Comparison of ENCODE assay signal across 25 mouse cellular contexts in the genomic region with DNA sequence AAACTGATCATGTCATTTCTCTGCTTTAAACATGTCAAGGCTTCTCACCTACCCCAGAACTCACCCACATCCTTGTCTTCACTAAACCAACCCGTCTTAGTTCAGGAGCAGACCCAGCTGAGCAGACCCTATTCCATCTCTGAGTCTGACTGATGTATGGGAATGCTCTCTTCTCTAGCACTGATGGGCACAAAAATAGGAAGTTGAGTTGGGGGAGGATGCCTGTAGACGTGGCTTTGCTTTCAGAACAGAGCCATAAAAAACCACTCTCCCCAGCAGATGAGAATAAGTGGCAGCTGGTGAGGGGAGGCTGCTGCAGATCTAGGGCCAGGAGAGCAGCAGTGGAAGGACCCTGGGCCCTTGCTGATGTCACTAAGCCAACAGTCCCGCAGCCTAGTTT. TPM values are rescaled to one million over a fixed set of nuclear protein-coding genes. Genes with fewer than 3 reads are reported as not detected.
DNase-seq lines count a peak whose midpoint lies in the region; ATAC-seq and TF ChIP-seq lines count a peak whose summit lies in the region.
"Had no signal": no experiment of that assay in that cellular context is flagged by ENCODE, and none has a peak within 500 bp of the region (broad histone marks: within the 10 kb centered on the region; RNA-seq: fewer than 3 reads in every experiment).

No protein-coding gene starts in this region.

- H3K4me2 ChIP-seq in midbrain, postnatal 0 days (ENCODE audit: low read depth, low read length, poor library complexity, severe bottlenecking): no peak overlapping the region
- H3K4me2 ChIP-seq: embryonic facial prominence, embryonic 12.5 days; forebrain, embryonic 12.5 days had no signal

- ATAC-seq in granulocyte monocyte progenitor cell, adult 5-6 weeks (replicated peaks; ENCODE audit: poor library complexity, severe bottlenecking): peak; percentile 54
- peak; percentile 39; the same call in 1 of the 2 replicates for ATAC-seq in megakaryocyte, adult 5-6 weeks (ENCODE audit: poor library complexity, severe bottlenecking)
- no peak for ATAC-seq in midbrain, postnatal 0 days (ENCODE audit: low FRiP score)
- ATAC-seq: forebrain, embryonic 14.5 days; forebrain, embryonic 16.5 days had no signal

- WGBS in midbrain, postnatal 0 days: 78% methylated on average over 3 of the region's 3 CpGs

- no peaks in the 10 kb centered on the region for H3K9me3 ChIP-seq in MEL (replicated peaks; ENCODE audit: insufficient read depth, low read length)
- no peaks in the 10 kb centered on the region for H3K9me3 ChIP-seq in midbrain, postnatal 0 days (ENCODE audit: low read length)
- H3K9me3 ChIP-seq: embryonic facial prominence, embryonic 10.5 days; embryonic facial prominence, embryonic 12.5 days; forebrain, embryonic 10.5 days; forebrain, embryonic 12.5 days had no signal

- H3K9ac ChIP-seq in MEL (ENCODE audit: control insufficient read depth, low read depth, low read length, poor library complexity, severe bottlenecking): no peak overlapping the region
- H3K9ac ChIP-seq in midbrain, postnatal 0 days (replicated peaks; ENCODE audit: low read length, poor library complexity, severe bottlenecking): no peak overlapping the region
- H3K9ac ChIP-seq: embryonic facial prominence, embryonic 12.5 days; forebrain, embryonic 12.5 days had no signal

- H3K4me1 ChIP-seq in MEL (ENCODE audit: control insufficient read depth in 1 of 2, insufficient read depth in 2 of 2, low read length in 2 of 2): no peaks in the 10 kb centered on the region
- H3K4me1 ChIP-seq in midbrain, postnatal 0 days (ENCODE audit: insufficient read depth, low read length): no peaks in the 10 kb centered on the region
- H3K4me1 ChIP-seq: embryonic facial prominence, embryonic 12.5 days; forebrain, embryonic 10.5 days; forebrain, embryonic 12.5 days had no signal

- no peaks in the 10 kb centered on the region for H3K79me2 ChIP-seq in MEL (ENCODE audit: control insufficient read depth, insufficient read depth, low read length, poor library complexity)

- no peaks in the 10 kb centered on the region for H3K27me3 ChIP-seq in MEL (ENCODE audit: control insufficient read depth in 1 of 2, insufficient read depth in 2 of 2, low read length in 2 of 2)
- no peaks in the 10 kb centered on the region for H3K27me3 ChIP-seq in midbrain, postnatal 0 days (ENCODE audit: insufficient read depth, low read length)
- H3K27me3 ChIP-seq: CH12.LX; embryonic facial prominence, embryonic 12.5 days; forebrain, embryonic 12.5 days had no signal

- DNase-seq in MEL (ENCODE audit: low read depth, low spot score): peak; percentile 37
- DNase-seq in brain, adult 2 months (ENCODE audit: low read depth, low spot score): peak; percentile 15
- no peak for DNase-seq in urinary bladder, adult 18-20 months (ENCODE audit: low spot score in 2 of 2)
- DNase-seq in left cerebral cortex, adult 18-20 months (ENCODE audit: low spot score in 2 of 2): no peak
- no peak for DNase-seq in midbrain, postnatal 0 days (ENCODE audit: low spot score)
- no peak for DNase-seq in ovary, postnatal 10 days (ENCODE audit: low spot score)
- DNase-seq: adrenal gland, adult 2 months; adrenal gland, postnatal 10 days; adrenal gland, postnatal 25 days; cerebellum, adult 11 months; cerebellum, adult 18-20 months; cerebellum, adult 8-10 months; cerebellum, adult 9-11 months; cerebellum, postnatal 14 days; cerebellum, postnatal 36 days had no signal

- no peak for TF ChIP-seq POLR2A in MEL (IDR thresholded peaks at IDR 0.05; ENCODE audit: control insufficient read depth in 1 of 2, insufficient read depth in 1 of 2, low read depth in 1 of 2, low read length in 2 of 2, poor library complexity in 1 of 2)

- H3K4me3 ChIP-seq in MEL (ENCODE audit: control insufficient read depth in 1 of 2, insufficient read depth in 1 of 2, low read depth in 2 of 2, low read length in 2 of 2): no peak overlapping the region
- no peak overlapping the region for H3K4me3 ChIP-seq in midbrain, postnatal 0 days (ENCODE audit: low read depth, low read length)
- H3K4me3 ChIP-seq: embryonic facial prominence, embryonic 10.5 days; embryonic facial prominence, embryonic 12.5 days; erythroblast, embryonic 14.5 days; forebrain, embryonic 10.5 days; forebrain, embryonic 12.5 days had no signal

- peaks cover 0 to 4% of the 10 kb centered on the region in 2 experiments; a peak in 1 of 4 replicates for H3K36me3 ChIP-seq in MEL (ENCODE audit: control insufficient read depth in 1 of 2, insufficient read depth in 2 of 2, low read length in 2 of 2)
- no peaks in the 10 kb centered on the region for H3K36me3 ChIP-seq in midbrain, postnatal 0 days (ENCODE audit: insufficient read depth, low read length)

- no peak for TF ChIP-seq EP300 in MEL (IDR thresholded peaks at IDR 0.05; ENCODE audit: low read depth in 1 of 2, low read length in 2 of 2)

- no peak for TF ChIP-seq RAD21 in MEL (IDR thresholded peaks at IDR 0.05; ENCODE audit: low read depth, low read length)

- no peak overlapping the region for H3K27ac ChIP-seq in MEL (ENCODE audit: control insufficient read depth, low read depth, low read length)
- H3K27ac ChIP-seq in midbrain, postnatal 0 days (ENCODE audit: low read depth, low read length): no peak overlapping the region
- H3K27ac ChIP-seq: embryonic facial prominence, embryonic 10.5 days; embryonic facial prominence, embryonic 12.5 days; forebrain, embryonic 10.5 days; forebrain, embryonic 12.5 days had no signal

- TF ChIP-seq CTCF in MEL (IDR thresholded peaks at IDR 0.05 in 2 of 3, conservative IDR thresholded peaks at IDR 0.05 in 1 of 3; ENCODE audit: control insufficient read depth in 1 of 3, insufficient read depth in 1 of 3, low read depth in 2 of 3, low read length in 3 of 3, poor library complexity in 1 of 3, severe bottlenecking in 1 of 3): no peak
- TF ChIP-seq CTCF in midbrain, postnatal 0 days (IDR thresholded peaks at IDR 0.05): no peak

TF ChIP-seq in MEL, 35 proteins besides CTCF, POLR2A, EP300 and RAD21:
- TF ChIP-seq JUND (IDR thresholded peaks at IDR 0.05; ENCODE audit: low read depth, low read length) (no peak), NRF1 (IDR thresholded peaks at IDR 0.05; ENCODE audit: insufficient read depth, low read depth, low read length, poor library complexity, severe bottlenecking) (no peak), SIN3A (IDR thresholded peaks at IDR 0.05; ENCODE audit: low read length) (no peak), KAT2A (conservative IDR thresholded peaks at IDR 0.05; ENCODE audit: low read depth, low read length) (no peak), GATA1 (IDR thresholded peaks at IDR 0.05; ENCODE audit: low read depth, low read length) (no peak), ZKSCAN1 (IDR thresholded peaks at IDR 0.05; ENCODE audit: low read depth, low read length) (no peak), UBTF (IDR thresholded peaks at IDR 0.05; ENCODE audit: borderline replicate concordance, insufficient read depth, low read depth, low read length) (no peak)

RNA-seq across cellular contexts. Expression of a gene that starts 12.3 kb away (rescaled TPM):
- total RNA-seq in MEL (2012; rRNA removed): 30.1 and 35.2 TPM in 2 replicates
- 10 to 100 TPM; 29.5 to 95.3 TPM for polyA plus RNA-seq in MEL (2012; ENCODE audit: insufficient read depth in 1 of 2, insufficient read length in 2 of 2, low read depth in 1 of 2, low replicate concordance in 2 of 2, missing spikeins in 1 of 2)
- total RNA-seq in granulocyte monocyte progenitor cell, adult 5-6 weeks (2014; fragmentation: Nextera tagmentation): 22.6 and 24.3 TPM in 2 replicates
- total RNA-seq in granulocyte monocyte progenitor cell, adult 5-6 weeks (2017): 19.2 and 21.0 TPM in 2 replicates
- total RNA-seq in megakaryocyte, adult 5-6 weeks (2015): 3.9 and 5.2 TPM in 2 replicates
- total RNA-seq in megakaryocyte, adult 5-6 weeks (2017): 3.4 and 5.1 TPM in 2 replicates
- total RNA-seq in left cerebral cortex, adult 18-20 months (2021): 10 to 100 TPM; 30.5 to 32.5 TPM
- 25.4 and 27.2 TPM in 2 replicates for total RNA-seq in midbrain, postnatal 0 days (2014; rRNA removed)
- polyA plus RNA-seq in midbrain, postnatal 0 days (2015; fragmentation: Nextera tagmentation; extraction: Ambion mirVana): 20.1 and 22.2 TPM in 2 replicates

RNA-seq across cellular contexts. Expression of a gene that starts 33.6 kb away (rescaled TPM):
- 29.2 and 31.2 TPM in 2 replicates for total RNA-seq in MEL (2012; rRNA removed)
- polyA plus RNA-seq in MEL (2012; ENCODE audit: insufficient read depth in 1 of 2, insufficient read length in 2 of 2, low read depth in 1 of 2, low replicate concordance in 2 of 2, missing spikeins in 1 of 2): 10 to 100 TPM in 1 of 2 experiments, not detected in 1; 33.8 TPM
- total RNA-seq in granulocyte monocyte progenitor cell, adult 5-6 weeks (2014; fragmentation: Nextera tagmentation): 40.0 and 41.5 TPM in 2 replicates
- 35.7 and 36.5 TPM in 2 replicates for total RNA-seq in granulocyte monocyte progenitor cell, adult 5-6 weeks (2017)
- total RNA-seq in megakaryocyte, adult 5-6 weeks (2015): 14.3 and 16.3 TPM in 2 replicates
- total RNA-seq in megakaryocyte, adult 5-6 weeks (2017): 14.4 and 15.0 TPM in 2 replicates
- total RNA-seq in left cerebral cortex, adult 18-20 months (2021): 10 to 100 TPM; 56.5 to 66.8 TPM
- 124 and 137 TPM in 2 replicates for total RNA-seq in midbrain, postnatal 0 days (2014; rRNA removed)
- polyA plus RNA-seq in midbrain, postnatal 0 days (2015; fragmentation: Nextera tagmentation; extraction: Ambion mirVana): 63.2 and 69.0 TPM in 2 replicates

RNA-seq across cellular contexts. Expression of a gene that starts 33.7 kb away (rescaled TPM):
- total RNA-seq in MEL (2012; rRNA removed): 8.8 and 9.9 TPM in 2 replicates
- polyA plus RNA-seq in MEL (2012; ENCODE audit: insufficient read depth in 1 of 2, insufficient read length in 2 of 2, low read depth in 1 of 2, low replicate concordance in 2 of 2, missing spikeins in 1 of 2): 10 to 100 TPM in 1 of 2 experiments, not detected in 1; 12.8 TPM
- total RNA-seq in granulocyte monocyte progenitor cell, adult 5-6 weeks (2014; fragmentation: Nextera tagmentation): 7.0 and 12.1 TPM in 2 replicates
- total RNA-seq in granulocyte monocyte progenitor cell, adult 5-6 weeks (2017): 5.8 and 7.2 TPM in 2 replicates
- total RNA-seq in megakaryocyte, adult 5-6 weeks (2015): 1.0 and 1.5 TPM in 2 replicates
- total RNA-seq in megakaryocyte, adult 5-6 weeks (2017): 0.98 and 1.3 TPM in 2 replicates
- total RNA-seq in left cerebral cortex, adult 18-20 months (2021): 1 to 10 TPM; 8.2 to 9.3 TPM
- 14.0 and 15.3 TPM in 2 replicates for total RNA-seq in midbrain, postnatal 0 days (2014; rRNA removed)
- polyA plus RNA-seq in midbrain, postnatal 0 days (2015; fragmentation: Nextera tagmentation; extraction: Ambion mirVana): 7.2 and 7.5 TPM in 2 replicates

RNA-seq across cellular contexts. Expression of a gene that starts 51.9 kb away (rescaled TPM):
- total RNA-seq in MEL (2012; rRNA removed): 17.1 and 17.7 TPM in 2 replicates
- 10 to 100 TPM in 1 of 2 experiments, not detected in 1; 21.2 TPM for polyA plus RNA-seq in MEL (2012; ENCODE audit: insufficient read depth in 1 of 2, insufficient read length in 2 of 2, low read depth in 1 of 2, low replicate concordance in 2 of 2, missing spikeins in 1 of 2)
- 18.0 and 24.0 TPM in 2 replicates for total RNA-seq in granulocyte monocyte progenitor cell, adult 5-6 weeks (2014; fragmentation: Nextera tagmentation)
- total RNA-seq in granulocyte monocyte progenitor cell, adult 5-6 weeks (2017): 16.9 and 20.0 TPM in 2 replicates
- total RNA-seq in megakaryocyte, adult 5-6 weeks (2015): 7.6 and 7.7 TPM in 2 replicates
- 7.8 and 8.3 TPM in 2 replicates for total RNA-seq in megakaryocyte, adult 5-6 weeks (2017)
- total RNA-seq in left cerebral cortex, adult 18-20 months (2021): 10 to 100 TPM; 44.3 to 46.2 TPM
- total RNA-seq in midbrain, postnatal 0 days (2014; rRNA removed): 34.9 and 41.3 TPM in 2 replicates
- polyA plus RNA-seq in midbrain, postnatal 0 days (2015; fragmentation: Nextera tagmentation; extraction: Ambion mirVana): 22.4 and 27.4 TPM in 2 replicates

Comparison
In these comparisons a context has a peak if more than half of its experiments do, and no peak if none do; other contexts are left out.
1. DNase-seq: peak in MEL (single experiment) and brain, adult 2 months (single experiment); none in urinary bladder, adult 18-20 months (0 of 2), left cerebral cortex, adult 18-20 months (0 of 2), midbrain, postnatal 0 days (single experiment) and ovary, postnatal 10 days (single experiment).